Mouse (Mus musculus) ovary, postnatal 10 days (tissue): ENCODE data around the gene Acrv1.
"Not testable (repeated sequence)": the region's sequence is repeated elsewhere in the genome, so short reads cannot be mapped to it uniquely, and the experiment has no call there.

Experiments
- DNase-seq: peaks from one replicate; pipeline ENCODE4 v3.0.0; 2022; ENCODE audit warnings: low spot score

Acrv1 gene

DNA sequence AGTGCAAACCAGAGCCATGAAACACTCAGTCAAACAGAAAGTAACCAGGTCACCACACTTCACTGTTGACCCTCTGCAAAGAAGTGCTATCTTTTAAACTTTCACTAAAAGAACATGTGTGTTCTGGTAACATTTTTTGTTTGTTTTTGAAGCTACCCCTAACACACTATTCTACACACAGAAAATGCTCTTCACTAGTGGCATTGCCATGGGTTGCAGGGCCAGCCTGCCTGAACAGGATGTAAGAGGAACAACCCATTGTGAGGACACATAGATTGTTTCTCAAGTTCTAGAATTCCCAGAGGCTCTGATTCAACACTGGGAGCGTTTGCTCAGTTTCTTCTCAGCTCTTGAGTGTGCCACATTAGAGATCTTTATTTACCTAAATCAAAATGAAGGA is at the start of gene Acrv1:
TSS of gene Acrv1 (plus strand) at position 301 of the 400 bp plus-strand sequence.
- DNase-seq = no peak

- DNase-seq = not testable (repeated sequence)
Observed at GRCm38 (mm10) chr9:36643276-36643675, 49.7 kb upstream of the Acrv1 start, which contains the start of gene A630095E13Rik. Gene A630095E13Rik, minus strand, starts transcription at chr9:36643376.

- DNase-seq = no peak
Observed at GRCm38 (mm10) chr9:36681424-36681823, 11.6 kb upstream of the Acrv1 start.

DNA sequence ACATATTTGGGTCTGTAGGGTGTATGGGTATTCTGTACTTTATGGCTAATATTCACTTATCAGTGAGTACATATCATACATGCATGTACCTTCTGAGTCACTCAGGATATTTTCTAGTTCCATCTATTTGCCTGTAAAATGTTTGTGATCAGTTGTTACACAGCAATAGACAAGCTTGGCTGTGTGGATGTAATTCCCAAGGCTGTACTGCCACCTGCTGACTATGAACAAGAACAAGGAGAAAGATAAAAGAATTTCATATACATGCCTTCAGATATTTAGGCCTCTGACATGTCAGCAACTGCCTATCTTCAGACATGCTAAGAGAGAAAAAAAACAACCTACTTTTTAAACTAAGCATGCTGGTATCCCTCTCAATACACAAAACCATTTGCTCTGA is 5.7 kb upstream of the Acrv1 start:
- no peak for DNase-seq

- DNase-seq = no peak
Observed at GRCm38 (mm10) chr9:36694276-36694675, 1.3 kb downstream of the Acrv1 start.

DNA sequence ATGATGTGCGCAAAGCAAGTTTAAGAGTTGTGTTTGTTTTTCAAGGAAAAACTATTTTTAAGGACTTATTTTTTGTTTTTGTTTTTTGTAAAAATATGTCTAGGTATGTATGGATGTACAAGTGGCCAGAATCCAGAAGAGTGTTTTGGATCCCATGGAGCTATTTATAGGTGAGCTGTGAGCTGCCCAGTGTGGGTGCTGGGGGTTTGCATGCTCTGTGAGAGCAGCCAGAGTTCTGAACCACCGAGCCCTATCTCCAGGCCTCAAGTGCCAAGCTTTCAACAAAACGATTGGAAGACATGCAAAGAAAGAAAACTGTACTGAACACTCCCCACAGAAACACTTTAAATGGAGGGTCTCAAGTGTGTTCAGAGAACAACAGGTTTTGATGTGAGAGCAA is 12.9 kb downstream of the Acrv1 start:
- DNase-seq = no peak

- DNase-seq = no peak
Observed at GRCm38 (mm10) chr9:36707304-36707703, 14.3 kb downstream of the Acrv1 start.

- no peak for DNase-seq
Observed at GRCm38 (mm10) chr9:36716624-36717023, 23.6 kb downstream of the Acrv1 start.

DNA sequence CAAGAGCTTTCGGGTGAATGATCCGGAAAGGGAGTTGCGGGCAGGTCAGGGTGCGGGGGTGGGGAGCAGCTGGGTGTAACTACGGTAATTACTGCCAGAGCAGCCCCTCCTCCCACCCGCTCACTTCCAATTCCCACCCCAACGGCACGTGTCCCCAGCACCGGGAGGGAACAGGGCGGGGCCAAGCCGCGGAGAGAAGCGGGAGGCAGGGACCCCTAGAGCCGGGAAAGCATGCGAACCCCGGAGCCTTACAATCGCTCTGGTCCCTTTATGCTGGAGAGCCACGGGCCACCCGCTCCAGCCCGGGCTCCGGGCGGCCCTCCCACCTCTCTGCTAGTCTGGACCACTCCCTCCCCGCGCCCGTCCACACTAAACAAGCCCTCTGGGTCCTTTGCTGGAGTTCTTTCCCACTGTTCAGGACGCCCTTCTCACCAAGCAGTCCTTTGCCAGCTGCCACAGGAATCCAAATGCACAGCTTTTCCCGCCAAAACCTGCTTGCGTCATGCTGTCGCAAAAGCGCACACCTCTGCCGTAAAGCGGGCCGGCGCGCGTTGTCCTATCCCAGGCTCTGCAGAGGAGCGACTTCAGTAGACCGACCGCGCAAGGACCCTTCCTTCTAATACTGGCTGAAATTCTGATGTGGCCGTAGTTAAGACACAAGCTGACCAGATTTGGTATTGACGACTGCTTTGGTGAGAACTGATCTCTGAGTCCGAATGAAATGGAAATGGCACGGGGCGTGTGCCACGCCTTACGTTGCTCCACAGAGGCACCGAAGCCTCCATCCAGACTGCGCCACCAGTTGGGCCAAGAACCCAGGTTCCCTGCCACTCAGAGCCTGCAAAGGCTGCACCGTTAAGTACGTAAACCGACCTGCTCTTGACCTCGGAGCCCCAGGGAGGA is 33.4 kb downstream of the Acrv1 start:
- DNase-seq = peak; percentile 87

- DNase-seq = no peak
Observed at GRCm38 (mm10) chr9:36727034-36727755, 34.2 kb downstream of the Acrv1 start, which contains the start of gene Chek1. Gene Chek1, minus strand, starts transcription at chr9:36727065.
